Mouse (Mus musculus): ENCODE measurements around the gene Galk2. TPM values are rescaled to one million over a fixed set of nuclear protein-coding genes. Genes with fewer than 3 reads are reported as not detected.

Gene Galk2
- 10 to 100 TPM; 40.6 to 41.1 TPM for total RNA-seq (2021)
- long read RNA-seq, experiment 1, transcript Galk2-202 (10 exons, 1,928 nt), result major isoform, 41 of 70 reads
- long read RNA-seq, experiment 1, transcript Galk2-201 (10 exons, 2,605 nt), result minor isoform, 5 of 70 reads
- long read RNA-seq, experiment 1, partial matches to known transcripts, result 11 of 70 reads
- long read RNA-seq, experiment 1, other reads (novel, unspliced or antisense), result 13 of 70 reads
- long read RNA-seq, experiment 2, transcript Galk2-202 (10 exons, 1,928 nt), result major isoform, 27 of 41 reads
- long read RNA-seq, experiment 2, partial matches to known transcripts, result 6 of 41 reads
- long read RNA-seq, experiment 2, other reads (novel, unspliced or antisense), result 7 of 41 reads

DNA sequence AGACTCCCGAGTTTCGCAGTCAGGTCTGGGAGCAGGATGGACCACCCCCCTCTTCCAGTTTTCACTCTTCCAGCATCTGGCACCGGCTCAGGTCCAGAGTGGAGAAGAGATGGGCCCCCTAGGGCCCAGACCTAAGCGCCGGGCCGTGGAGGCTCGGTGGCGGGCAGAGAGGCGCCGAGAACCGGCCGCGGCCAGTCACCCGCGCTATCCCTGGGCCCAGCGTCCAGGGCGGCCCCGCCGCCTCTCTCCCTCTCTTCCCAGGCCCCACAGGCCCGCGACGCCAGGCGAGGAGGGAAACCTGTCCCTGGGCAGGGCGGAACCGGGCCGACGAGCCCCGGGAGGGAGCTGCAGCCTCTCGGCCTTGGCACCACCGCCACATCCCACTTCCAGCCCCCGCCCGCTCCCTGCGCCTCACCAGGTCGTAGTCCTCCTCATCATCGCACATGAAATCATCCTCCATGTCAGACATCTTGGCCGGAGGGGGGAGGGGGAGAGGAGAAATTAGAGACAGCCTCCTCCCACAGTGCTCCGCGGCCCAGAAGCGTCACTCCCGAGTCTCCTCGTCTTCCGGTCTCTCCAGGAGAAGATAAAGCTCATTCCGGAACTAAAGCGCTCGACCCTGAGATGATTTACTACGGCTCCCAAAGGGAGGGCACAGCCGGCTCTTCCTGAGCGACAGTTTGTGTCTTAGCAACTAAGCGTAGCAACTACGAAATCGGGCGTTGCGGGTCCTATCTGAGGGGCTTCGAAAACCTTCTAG, at the start of gene Galk2, which contains the start of gene Cops2:
Gene Galk2, plus strand, starts transcription at position 589 of the 760 bp plus-strand sequence.
Gene Cops2, minus strand, starts transcription at position 619 of the 760 bp plus-strand sequence.
- DNase-seq, result peak; percentile 95

DNA sequence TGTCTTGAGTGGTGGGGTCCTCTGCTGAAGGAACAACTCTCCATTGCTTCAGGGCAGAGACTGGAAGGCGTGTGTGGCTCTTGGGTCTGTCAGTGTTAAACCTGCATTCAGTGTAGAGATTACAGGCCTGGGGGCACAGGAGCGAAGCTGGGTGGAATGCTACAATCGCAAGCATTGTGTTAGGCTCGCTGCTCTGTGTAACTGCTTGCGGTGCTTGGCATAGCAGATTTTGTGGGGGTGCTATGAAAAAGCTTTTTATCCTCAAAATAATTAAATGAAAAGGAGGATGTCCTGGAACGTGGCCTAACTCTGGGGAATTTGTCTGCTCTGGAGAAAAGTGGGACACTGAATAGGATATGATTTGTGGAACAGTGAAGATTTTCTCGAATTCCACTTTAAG, 49.4 kb upstream of the Galk2 start:
- no peak for DNase-seq

DNA sequence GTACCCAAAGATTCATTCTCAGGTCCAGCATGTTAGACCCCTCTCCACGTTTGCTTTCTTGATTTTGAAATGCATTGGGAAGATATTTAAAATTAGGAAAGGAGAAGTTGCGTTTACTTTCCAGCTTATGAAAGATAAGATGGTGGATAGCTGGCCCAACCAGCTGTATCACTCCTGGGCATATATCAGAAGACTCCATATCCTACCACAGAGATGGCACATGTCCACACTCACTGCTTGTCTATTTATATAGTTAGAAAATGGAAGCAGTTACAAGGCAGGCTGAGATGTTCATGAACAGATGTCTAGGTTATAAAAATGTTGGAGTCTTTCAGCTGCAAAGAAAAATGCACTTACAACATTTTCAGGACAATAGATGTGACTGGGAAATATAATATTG, 47.6 kb upstream of the Galk2 start:
- DNase-seq, result no peak

DNA sequence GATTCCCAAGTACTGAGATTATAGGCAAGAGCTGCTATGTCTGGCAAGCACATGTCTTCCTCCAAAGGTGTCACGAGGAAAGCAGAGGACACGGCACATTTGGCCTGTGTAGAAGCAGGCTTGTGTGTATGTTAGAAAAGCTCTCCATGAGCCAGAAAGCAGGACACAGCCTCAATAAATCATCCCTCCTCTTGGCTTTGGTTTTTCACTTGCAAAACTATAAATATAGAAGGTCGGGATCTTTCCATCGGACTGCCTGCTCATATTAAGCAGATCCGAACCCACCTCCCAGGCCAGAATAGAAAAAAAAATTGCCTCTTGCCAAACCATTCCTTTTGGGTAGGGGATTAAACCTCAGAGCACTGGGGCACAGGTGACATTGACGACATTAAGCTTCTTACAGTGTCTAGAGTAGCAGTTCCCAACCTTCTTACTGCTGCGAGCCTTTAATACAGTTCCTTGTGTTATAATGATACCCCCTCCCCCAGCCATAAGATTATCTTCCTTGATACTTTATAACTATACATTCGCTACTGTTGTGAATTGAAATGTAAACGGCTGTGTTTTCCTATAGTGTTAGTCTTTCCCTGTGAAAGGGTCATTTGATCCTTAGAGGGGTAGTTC, 44.8 kb upstream of the Galk2 start:
- DNase-seq, result no peak

DNA sequence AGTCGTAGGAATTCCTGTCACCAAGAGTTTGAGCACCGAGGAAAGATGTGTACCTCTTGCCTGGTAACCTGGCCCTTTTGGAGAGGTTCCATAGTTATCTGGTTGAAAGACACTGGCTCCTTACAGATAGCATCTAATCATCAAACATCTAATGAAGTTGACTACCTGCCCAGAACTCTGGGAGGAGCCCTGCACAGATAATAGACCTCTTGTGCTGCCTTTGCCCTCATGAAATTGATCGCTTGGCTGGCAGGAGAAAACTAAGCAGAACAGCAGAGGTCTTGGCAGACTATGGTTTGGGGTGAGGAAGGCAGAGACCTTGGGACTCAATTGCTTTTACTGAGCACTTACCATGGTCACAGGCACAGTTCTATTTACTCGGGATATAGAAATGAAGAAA, 38.5 kb upstream of the Galk2 start:
- no peak for DNase-seq

DNA sequence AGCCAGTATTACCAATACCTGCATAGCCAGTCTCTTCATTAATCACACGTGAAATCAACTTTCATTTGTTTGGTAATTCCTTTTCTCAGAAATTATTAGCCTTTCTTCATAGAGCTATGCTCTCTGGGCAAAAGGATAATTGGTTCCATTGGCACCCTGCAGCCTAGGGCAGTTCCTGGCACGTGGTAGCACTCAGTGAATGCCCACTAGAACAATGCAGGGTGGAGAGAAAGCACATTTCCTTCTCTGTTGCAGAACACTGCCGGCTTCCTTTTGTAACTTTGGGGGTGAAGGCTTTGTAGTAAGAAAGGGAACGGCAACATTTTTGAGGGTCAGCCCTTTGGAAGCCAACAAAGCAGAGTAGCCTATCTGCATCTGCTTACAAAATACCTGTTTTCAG, 32.7 kb upstream of the Galk2 start:
- no peak for DNase-seq

DNA sequence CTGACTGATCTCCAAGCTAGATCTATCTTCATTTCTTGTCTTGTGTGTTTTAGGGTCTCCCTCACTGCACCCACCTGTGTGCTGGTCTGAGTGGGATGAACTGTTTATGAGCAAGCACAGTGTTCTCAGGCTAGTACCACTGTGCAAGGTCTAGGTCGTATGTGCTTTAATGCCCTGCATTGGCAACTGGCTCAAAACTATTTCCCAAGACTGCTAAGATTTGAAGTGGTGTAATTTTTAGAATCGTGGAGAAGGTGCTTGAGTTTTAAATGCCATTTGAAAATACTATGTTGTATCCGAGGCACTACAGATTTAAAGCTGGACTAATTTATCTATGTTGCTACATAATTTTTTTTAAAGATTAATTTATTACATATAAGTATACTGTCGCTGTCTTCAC, 31.0 kb upstream of the Galk2 start:
- DNase-seq, result no peak

DNA sequence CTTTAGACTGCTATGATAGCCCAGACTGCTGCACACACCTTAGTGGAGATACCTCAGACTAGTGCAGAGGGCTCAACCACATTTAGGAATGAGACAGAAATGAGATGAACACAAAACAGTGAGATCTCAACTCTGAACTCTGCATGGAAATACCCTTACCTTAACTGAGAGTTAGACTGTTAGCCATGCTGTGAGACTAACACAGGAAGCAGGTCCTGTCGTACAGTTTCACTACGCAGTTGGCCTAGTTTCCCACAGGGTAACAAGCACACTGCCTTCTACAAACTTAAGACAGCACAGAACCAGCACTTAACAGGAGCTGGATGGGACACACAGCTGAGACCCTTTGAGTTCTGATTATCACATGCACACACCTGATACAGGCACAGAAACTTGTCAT, 29.0 kb upstream of the Galk2 start:
- no peak for DNase-seq

DNA sequence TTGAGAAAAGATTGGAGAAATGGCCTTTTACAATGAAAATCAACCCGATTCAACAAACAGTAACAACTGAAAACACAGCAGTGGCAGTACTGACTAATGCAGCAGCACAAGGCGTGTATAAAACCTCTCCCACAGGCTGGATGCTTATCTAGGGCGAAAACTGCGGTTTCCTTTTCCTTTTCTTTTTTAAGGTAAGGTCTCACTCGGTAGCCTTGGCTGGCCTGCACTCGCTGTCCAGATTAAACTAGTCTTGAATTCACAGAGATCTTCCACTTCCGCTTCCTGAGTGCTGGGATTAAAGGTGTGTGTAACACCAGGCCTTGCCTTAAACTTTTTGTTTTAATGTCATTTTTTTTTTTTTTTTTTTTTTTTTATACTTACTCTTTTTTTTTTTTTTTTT, 20.8 kb upstream of the Galk2 start:
- no peak for DNase-seq

DNA sequence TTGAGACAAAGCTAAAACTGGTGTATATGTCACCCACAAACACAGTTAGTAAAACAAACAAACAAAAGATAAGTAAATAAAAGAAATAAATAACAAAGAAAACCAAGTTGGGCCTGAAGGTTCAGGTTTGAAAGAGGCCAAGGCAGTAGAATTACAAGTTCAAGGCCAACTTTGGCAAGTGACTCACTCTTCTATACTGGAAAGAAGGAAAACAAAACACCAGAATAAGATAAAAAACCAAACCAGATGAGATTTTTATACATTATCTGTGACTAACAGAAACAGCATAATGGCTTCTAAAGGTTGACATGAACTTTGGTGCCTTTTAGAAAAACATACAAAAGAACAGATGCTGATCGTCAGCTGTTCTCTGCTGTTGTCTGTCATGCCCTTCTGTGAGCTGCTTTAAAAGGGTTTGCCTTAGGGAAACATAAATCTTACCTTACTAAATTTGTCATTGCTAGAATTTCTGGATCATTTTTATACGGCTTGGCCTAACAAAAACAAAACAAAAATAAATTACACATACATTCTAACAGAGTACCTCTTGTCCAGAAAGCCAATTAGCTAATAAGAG, 20.1 kb upstream of the Galk2 start:
- DNase-seq, result no peak

DNA sequence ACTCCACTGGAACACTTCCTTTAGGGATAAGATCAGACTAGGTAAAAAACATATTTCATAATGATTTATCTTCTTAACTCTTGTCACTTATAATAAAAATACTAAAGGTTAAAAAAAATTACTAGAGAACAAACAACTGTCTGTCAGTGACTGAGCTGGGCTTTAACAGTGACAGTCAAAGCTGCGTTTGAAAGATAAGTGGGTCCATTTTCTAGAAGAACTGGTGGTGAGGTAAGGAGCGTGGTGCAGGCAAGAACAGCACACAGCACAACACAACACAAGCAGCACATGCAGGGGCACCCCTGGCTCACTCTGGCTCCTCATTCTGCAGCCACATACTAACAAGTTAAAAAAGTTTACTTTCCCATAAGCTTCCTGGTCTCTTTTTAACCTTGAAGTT, 7.7 kb upstream of the Galk2 start:
- no peak for DNase-seq

DNA sequence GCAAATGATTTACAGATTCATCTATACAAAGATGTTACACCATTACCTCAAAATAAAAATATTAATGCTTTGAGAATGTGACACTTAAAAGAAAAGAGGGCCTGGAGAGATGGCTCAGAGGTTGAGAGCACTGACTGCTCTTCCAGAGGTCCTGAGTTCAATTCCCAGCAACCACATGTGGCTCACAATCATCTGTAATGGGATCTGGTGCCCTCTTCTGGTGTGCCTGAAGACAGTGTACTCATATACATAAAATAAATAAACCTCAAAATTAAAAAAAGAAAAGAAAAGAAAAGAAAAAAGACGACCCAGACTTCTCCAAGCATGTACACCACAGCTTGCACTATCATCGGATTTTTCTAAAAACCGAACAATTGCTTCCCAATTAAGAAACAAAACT, 1.2 kb upstream of the Galk2 start:
- DNase-seq, result no peak

DNA sequence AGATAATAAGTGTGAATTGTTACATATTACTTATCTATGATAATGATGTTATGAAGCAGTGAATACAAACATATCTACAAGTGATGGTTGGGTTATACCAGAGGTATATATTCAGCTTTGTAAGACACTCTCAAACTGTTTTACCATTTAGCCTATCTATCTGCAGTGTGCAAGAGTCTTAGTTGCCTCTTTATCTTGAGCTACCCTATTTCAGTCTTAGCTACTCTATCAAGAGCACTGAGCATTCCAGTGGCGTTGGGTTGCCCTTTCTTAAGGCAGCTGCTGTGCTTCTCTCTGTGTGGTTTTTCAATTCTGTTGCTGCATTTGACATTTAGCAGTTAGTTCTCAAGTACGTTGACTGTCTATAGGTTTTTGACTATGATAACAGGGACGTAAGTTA, 4.9 kb downstream of the Galk2 start:
- DNase-seq, result no peak

DNA sequence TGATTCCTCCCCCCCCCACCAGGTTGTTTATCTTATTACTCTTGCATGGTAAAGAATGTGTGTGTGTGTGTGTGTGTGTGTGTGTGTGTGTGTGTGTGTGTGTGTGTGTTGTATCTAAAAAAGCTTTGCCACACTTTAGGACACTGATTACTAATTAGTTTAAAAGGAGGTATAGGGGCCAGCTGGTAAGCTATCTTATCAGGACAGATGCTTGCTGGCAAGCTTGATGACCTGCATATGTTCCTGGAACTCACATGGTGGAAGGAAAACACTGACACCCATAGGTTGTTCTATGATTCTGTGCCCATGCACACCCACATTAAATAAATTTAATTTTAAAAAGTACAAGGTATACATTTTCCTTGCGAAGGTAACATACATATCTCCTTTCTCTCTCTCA, 5.6 kb downstream of the Galk2 start:
- DNase-seq, result no peak

DNA sequence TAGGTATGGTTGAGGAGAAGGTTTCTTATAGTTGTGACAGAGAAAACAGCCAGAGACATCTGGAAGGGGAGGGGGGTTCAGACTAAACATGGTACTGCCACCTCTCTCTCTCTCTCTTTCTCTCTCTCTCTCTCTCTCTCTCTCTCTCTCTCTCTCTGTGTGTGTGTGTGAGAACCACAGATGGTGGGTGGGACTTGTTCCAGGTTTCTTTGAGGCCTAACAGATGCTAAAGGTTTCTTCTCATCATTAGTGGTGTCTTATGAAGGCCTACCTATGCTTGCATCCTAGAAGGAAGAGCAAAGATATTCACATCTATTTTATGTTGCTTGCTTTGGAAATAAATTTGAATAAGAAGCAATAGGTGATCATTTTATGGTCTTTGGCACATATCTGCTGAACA, 6.7 kb downstream of the Galk2 start:
- DNase-seq, result no peak

DNA sequence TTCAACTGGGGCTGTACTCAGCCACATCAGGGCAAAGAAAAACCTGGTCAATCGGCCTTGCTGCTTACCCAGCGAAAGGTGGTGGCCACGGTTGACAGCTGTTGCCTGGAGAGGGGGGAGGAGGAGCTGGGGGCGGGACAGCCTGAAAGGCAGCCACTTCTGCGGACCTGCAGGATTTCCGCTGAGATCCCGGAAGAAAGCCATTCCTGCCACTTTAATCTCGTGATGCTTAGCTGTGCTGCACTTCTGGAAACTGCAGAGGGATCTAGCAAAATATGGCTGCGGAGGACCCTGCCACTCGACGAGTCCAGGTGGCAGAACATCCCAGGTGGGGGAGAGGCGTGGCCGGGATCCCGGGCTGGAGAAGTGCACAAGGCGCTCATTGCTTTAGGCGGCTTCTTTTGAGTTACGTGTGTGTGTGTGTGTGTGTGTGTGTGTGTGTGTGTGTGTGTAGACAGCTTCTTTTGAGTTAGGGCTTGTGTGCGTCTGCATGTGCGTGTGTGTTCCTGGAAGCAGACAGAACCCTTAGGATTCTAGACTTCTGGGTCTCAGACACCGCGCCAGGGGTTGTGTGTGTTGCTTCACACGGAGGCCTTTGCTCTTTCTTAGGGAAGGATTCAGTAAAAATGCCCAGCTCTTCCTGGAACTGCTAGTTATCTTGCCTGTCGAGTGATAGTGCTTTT, 7.3 kb downstream of the Galk2 start:
- DNase-seq, result peak; percentile 81

DNA sequence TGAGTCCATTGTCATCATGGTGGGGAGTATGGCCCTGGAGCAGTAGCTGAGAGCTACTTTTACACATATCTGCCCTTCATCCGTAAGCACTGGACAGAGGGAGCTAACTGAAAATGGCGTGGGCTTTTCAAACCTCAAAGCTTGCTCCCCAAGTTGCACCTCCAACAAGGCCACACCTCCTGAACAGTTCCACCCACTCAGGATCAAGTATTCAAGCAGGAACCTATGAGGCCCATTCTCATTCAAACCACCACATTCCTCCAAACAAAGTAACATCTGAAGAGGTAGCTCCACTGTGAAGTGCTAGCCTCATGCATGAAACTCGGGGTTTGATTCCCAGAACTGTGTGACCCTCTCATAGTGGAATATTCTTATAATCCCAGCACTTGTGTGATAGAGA, 9.4 kb downstream of the Galk2 start:
- DNase-seq, result no peak

DNA sequence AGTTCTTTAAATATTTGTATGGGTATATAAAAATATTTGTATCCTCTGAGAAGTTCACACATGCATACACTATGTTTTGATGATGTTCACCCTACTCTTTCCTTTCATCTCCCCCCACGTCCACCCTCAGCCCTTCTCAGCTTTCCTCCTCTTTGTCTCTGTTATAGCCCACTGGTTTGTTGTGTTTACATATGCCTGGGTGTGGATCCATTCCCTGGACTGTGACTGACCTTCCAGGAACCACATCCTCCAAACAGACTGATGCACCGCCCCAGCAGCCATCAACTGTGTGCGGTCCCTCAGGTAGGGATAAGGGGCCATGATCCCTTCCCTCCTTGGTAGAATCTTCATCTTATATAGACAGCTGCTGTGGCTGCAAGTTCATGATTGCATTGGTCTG, 11.2 kb downstream of the Galk2 start:
- no peak for DNase-seq

DNA sequence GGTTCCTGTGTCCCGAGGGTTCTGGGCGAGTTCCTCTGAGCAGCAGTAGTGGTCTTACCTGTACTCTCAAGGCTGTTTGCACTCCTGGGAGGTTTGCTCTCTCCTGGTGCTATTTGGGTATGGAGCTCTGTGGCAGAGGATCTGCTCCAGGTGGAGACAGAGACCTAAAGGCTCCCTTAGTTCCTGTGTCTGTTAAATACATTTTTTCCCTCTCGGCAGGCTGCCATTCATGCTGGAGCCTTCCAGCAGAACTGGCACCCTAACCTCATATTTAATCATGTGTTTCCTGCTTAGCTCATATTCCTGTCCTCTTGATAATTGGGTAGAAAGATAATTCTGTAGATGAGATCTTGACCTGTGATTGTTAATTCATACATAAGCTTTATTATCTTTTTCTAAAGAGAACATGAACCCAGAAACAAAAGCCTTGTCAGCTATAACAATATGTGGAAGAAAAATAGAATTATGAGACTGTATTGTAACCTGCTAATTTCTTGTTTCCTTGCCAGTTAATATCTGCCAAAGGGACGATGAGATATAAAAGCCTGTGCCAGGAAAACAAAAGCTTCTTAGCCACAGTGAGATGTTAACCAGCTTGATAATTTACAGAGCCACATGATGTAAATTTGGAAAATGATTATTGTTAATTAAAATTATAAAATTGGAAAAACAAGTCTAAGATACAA, 27.1 kb downstream of the Galk2 start:
- DNase-seq, result no peak

DNA sequence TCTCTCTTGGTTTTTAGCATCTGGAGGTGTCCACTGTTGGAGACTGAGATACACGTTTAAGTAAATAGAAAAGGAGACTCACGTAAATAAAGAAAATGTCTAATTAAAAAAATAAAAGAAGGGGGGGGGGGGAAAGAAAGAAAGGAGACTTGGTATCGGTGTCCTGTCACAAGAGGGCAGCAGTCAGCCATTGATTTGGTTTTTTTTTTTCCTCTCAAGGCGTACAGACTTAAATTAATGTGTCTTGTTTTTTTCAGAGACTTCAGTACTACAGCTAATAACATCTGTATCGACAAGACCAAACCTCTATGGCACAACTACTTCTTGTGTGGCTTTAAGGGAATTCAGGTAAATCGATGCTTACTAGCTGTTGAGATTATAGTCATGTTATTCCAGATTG, 34.2 kb downstream of the Galk2 start:
- peak; percentile 64 for DNase-seq

DNA sequence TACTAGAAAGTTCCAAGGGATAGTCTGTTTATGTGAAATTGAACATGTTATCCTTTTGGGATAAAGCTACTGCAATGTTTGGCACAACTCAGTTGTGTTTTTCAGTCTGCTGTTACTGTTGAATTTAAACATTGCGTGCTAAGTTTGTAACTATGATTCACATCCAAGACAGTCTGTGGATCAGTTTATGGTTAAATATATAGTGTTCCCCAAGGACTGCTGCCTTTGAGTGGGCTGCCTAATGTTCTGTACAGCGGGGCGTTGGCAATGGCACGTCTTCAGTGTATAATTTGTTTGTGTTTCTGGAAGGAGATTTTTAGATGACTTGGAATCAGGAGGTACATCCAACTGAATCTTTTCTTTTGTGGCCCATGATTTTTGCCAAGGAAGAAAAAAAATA, 36.2 kb downstream of the Galk2 start:
- no peak for DNase-seq

DNA sequence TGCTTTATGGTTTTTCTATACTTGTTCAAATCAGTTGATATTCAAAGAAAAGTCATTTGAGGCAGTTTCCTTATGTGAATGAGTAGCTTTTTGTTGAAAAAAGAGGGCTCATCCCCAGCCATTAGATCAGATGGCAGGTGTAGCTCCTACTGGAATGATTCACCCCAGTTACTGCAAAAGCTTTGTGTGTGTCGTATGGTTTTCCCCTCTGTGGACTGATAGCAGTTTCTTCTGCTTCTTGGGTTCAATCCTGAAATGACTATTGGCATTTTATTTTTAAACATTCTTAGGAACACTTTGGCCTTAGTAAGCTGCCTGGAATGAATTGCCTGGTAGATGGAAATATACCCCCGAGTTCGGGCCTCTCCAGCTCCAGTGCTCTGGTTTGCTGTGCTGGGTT, 37.4 kb downstream of the Galk2 start:
- DNase-seq, result no peak
